Mouse (Mus musculus) cerebellum, adult 11 months (tissue): ENCODE measurements around the gene Agpat1.

ENCODE experiments used
- DNase-seq: peaks from one replicate; pipeline ENCODE4 v3.0.0; 2022

Agpat1 gene

GRCm38 (mm10) chr17:34656666-34657065 is 52.6 kb downstream of the Agpat1 start:
- no peak for DNase-seq

DNA sequence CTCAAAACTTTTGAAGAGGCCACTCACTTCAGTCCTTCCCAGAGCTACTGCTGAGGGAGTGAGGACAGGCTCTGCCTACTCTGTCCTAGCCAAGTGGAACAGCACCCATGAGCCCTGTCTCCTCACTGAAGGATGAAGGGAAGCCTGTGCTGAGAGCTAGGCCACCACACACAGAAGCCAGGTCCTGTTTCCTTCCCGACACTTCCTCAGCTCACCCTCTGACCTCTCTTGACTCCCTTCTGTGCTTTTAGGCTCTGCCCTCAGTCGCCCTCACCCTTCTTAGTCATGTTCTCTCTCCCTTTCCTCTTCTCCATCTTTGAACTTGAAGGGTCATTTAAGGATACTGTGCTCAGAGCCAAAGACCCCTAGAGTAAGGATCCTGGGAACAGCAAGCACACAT is 53.2 kb downstream of the Agpat1 start:
- DNase-seq = no peak

DNA sequence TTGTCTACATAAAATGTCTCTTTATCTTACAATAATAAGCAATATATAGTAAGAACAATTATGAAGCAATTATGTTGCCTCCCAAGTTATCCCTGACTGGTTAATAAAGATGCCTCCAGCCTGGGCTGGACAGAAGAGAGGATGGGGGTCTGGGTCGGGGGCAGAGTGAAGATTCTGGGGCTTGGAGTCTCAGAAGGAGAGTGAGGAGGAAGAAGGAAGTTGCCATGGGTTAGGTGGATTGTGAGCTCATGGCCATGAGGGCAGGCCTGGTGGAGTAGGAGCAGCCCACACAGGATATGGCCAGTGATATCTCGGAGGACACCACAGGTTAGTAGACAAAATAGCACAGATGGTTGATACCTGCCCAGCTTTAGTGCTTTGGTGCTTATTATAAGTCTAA is 54.1 kb downstream of the Agpat1 start:
- no peak for DNase-seq

DNA sequence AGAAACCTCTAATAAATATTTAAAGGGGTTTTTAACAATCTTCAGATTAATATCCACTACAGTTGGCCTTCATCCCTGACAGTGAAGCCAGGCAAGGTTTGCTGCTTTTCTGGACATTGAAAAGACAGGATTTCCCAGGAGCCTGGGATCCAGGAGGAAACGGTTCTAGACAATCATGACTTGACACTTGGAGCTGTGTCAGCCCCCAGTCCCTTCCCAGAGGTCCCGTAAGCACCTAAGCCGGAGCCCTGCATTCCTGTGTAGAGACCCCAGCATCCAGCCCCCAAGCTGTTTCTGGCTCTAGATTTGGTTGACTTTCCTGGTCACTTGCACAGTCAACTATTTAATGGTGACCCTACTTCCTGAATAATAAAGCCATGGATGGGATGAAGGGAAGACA is 54.5 kb downstream of the Agpat1 start:
- DNase-seq = no peak

DNA sequence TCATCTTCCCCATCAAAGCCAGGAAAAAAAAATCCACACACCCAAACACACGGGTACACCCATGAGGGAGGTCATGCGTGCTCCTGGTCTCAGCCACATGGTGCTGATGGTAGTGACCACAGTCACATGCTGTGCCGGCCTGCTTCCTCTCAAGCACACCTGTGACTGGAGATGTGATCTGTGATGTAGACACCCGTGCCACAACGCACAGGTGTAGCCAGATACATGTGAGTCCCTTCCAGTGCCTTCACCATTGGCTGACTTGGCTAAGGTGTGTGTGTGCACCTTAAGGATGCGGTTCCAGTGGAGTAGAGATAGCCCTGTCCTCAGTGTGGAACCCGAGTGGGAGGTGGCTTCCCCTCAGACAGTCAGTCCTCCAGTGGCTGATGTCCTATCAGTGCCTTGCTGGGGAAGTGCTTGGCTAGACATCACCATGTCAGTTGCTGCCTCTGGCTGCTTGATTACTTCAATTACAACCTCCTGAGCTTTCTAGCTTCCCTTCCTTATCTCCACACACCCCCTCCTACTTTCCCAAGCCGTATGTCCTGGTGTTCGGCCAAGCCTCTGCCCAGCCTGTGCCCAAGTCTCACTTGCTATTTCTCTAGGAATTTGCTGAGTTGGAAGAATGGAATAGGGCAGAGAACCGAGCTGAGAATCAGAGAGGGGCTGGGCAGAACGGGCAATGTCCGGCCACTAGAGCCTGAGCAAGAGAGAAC is 55.3 kb downstream of the Agpat1 start:
- DNase-seq = no peak

- no peak for DNase-seq
Measured at GRCm38 (mm10) chr17:34659897-34660214, 55.8 kb downstream of the Agpat1 start.

GRCm38 (mm10) chr17:34660259-34660820 is 56.3 kb downstream of the Agpat1 start:
- DNase-seq = no peak

DNA sequence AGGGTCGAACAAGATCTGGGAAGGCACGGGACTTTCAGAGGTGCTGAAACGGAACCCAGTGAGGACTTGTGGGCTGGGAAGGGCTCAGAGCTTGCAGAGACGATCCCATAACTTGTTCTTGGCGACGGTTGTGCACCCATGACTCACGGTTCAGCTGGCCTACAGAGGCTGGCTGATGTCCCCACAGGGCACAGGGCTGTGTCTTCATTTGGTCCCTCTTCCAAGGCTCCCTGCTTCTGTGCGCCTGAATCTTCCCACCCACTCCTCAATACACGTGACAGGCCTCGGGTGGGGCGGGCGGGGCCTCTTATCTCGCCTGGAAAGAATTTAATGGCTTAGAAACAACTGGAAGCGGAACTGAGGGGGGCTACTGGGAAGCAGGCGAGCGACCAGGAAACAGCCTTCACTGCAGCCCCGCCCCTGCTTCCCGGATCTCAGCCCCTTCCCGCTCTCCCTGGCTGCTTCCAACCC is 57.1 kb downstream of the Agpat1 start:
- no peak for DNase-seq

GRCm38 (mm10) chr17:34662468-34662867 is 58.4 kb downstream of the Agpat1 start:
- no peak for DNase-seq

GRCm38 (mm10) chr17:34662978-34663377 is 58.9 kb downstream of the Agpat1 start:
- no peak for DNase-seq
